Mouse (Mus musculus) midbrain, embryonic 12.5 days (tissue): ENCODE results near the gene Pdpk1. TPM values are rescaled to one million over a fixed set of nuclear protein-coding genes. Genes with fewer than 3 reads are reported as not detected.
"Not testable (repeated sequence)": the region's sequence is repeated elsewhere in the genome, so short reads cannot be mapped to it uniquely, and the experiment has no call there.

Source experiments
- ATAC-seq: fragments of 200-750 bp; cut with Nextera tagmentation; 2 replicates; pipeline ENCODE4 v1.8.0; 2017; ENCODE audit warnings: low read depth, moderate TSS enrichment, moderate library complexity; ENCODE audit not compliant: low FRiP score
- H3K27ac ChIP-seq: fragments of 300-500 bp; sonication (generic); replicated peaks from 2 replicates; pipeline ENCODE4 v1.5.1; 2016; ENCODE audit warnings: mild to moderate bottlenecking
- H3K27me3 ChIP-seq: fragments of 300-500 bp; sonication (generic); 2 replicates; pipeline ENCODE4 v1.6.1; 2016; ENCODE audit warnings: mild to moderate bottlenecking
- H3K36me3 ChIP-seq: fragments of 300-500 bp; sonication (generic); 2 replicates; pipeline ENCODE4 v1.6.1; 2016
- H3K4me1 ChIP-seq: fragments of 300-500 bp; sonication (generic); 2 replicates; pipeline ENCODE4 v1.6.1; 2016
- H3K4me2 ChIP-seq: fragments of 300-500 bp; sonication (generic); replicated peaks from 2 replicates; pipeline ENCODE4 v1.6.1; 2016; ENCODE audit warnings: mild to moderate bottlenecking, moderate library complexity
- H3K4me3 ChIP-seq: fragments of 300-500 bp; sonication (generic); 2 replicates; pipeline ENCODE4 v1.5.1; 2016; ENCODE audit warnings: mild to moderate bottlenecking
- H3K9ac ChIP-seq: fragments of 300-500 bp; sonication (generic); replicated peaks from 2 replicates; pipeline ENCODE4 v1.6.1; 2016; ENCODE audit warnings: mild to moderate bottlenecking, moderate library complexity
- H3K9me3 ChIP-seq: fragments of 300-500 bp; sonication (generic); 2 replicates; pipeline ENCODE4 v1.6.1; 2016; ENCODE audit warnings: mild to moderate bottlenecking
- WGBS: fragments of 180-500 bp; shearing (Covaris S2); methylation state at CpG from one replicate; pipeline ENCODE4 v1.1.7; 2016; 5-methylcytosine and 5-hydroxymethylcytosine counted together
- polyA plus RNA-seq: library from polyadenylated mRNA; unstranded; fragments of >200 nt; fragmentation: Nextera tagmentation; extraction: Ambion mirVana; gene quantifications from 2 replicates; pipeline ENCODE4 v1.2.1, GENCODE M21; 2016

Pdpk1 gene
- polyA plus RNA-seq, 1 experiment from 2014 or later: 56.2 TPM

DNA sequence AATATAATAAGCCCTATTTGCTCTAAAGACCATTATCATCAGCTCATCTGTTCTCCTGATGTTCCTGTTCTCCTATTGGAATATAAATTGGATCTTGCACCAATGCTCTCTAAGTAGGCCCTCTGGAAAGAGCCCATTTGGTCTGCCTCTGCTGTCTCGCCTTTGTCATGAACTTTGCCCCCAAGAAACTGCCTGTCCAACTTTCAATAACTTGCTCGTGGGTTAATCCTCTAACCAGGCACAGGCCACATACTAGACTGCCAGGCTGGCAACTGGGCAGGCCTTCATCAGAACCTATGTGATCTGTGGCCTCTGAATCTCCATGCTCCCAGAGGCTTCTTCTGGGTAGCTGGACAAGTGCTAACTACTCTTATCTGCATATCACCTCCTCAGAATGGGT lies 45.6 kb downstream of the Pdpk1 start:
- Histone ChIP-seq H3K4me3 (no peak overlapping the region), H3K4me2 (no peak overlapping the region), H3K9me3 (no peaks in the 10 kb centered on the region), H3K9ac (no peak overlapping the region), H3K27ac (no peak overlapping the region), H3K36me3 (peaks cover 56% of the 10 kb centered on the region), H3K4me1 (no peaks in the 10 kb centered on the region), H3K27me3 (no peaks in the 10 kb centered on the region)
- WGBS: 83% methylated on average over 2 of the region's 2 CpGs
- ATAC-seq: no peak

DNA sequence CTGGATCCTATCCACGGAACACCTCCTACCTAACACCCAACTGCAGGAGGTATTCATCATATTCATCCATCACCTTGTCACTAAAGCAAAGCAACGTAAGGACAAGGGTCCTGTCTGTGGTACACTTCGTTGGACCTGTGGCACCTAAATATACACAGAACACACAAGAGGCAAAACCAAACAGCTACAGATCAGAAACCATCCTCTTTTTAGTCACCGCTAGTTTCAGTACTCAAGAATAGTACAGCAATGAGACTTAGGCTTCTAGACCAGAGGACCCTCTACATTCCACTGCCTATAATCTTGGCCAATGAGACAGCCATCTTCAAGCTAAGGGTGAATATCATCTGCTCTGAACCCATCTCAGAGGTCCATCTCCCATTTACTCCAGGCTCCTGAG lies 52.4 kb downstream of the Pdpk1 start:
- no peak overlapping the region for H3K27ac ChIP-seq
- no peak overlapping the region for H3K4me2 ChIP-seq
- H3K9ac ChIP-seq: no peak overlapping the region
- peaks cover 52% of the 10 kb centered on the region for H3K36me3 ChIP-seq
- ATAC-seq: no peak
- H3K4me1 ChIP-seq: no peaks in the 10 kb centered on the region
- 95% methylated on average over 4 of the region's 4 CpGs for WGBS
- H3K9me3 ChIP-seq: no peaks in the 10 kb centered on the region
- H3K27me3 ChIP-seq: no peaks in the 10 kb centered on the region
- H3K4me3 ChIP-seq: no peak overlapping the region

- H3K4me3 ChIP-seq: no peak overlapping the region
- no peaks in the 10 kb centered on the region for H3K9me3 ChIP-seq
- H3K4me2 ChIP-seq: no peak overlapping the region
- no peak for ATAC-seq
- no peaks in the 10 kb centered on the region for H3K27me3 ChIP-seq
- no peaks in the 10 kb centered on the region for H3K4me1 ChIP-seq
- H3K9ac ChIP-seq: no peak overlapping the region
- no peak overlapping the region for H3K27ac ChIP-seq
- peaks cover 70% of the 10 kb centered on the region for H3K36me3 ChIP-seq
- 100% methylated on average over 1 of the region's 1 CpGs for WGBS
These were observed 60.1 kb downstream of the Pdpk1 start for GRCm38 (mm10) chr17:24090575-24090974.

DNA sequence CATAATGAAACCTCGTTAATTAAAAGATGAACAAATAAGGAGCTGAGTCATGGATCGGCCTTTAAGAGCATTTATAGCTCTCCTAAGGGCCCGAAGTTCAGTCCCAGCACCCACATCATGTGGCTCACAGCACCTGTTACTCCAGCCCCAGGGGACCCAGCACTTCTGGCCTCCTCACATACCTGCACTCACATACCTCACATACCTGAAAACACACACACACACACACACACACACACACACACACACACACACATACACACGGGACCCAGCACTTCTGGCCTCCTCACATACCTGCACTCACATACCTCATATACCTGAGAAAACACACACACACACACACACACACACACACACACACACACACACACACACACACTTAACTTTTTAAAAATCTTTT lies 64.3 kb downstream of the Pdpk1 start:
- ATAC-seq, H3K4me2 ChIP-seq, H3K4me3 ChIP-seq, H3K27ac ChIP-seq, H3K9me3 ChIP-seq, H3K27me3 ChIP-seq, H3K4me1 ChIP-seq, H3K9ac ChIP-seq: not testable (repeated sequence)
- 94% methylated on average over 4 of the region's 4 CpGs for WGBS
- H3K36me3 ChIP-seq: peaks cover 60% of the 10 kb centered on the region

DNA sequence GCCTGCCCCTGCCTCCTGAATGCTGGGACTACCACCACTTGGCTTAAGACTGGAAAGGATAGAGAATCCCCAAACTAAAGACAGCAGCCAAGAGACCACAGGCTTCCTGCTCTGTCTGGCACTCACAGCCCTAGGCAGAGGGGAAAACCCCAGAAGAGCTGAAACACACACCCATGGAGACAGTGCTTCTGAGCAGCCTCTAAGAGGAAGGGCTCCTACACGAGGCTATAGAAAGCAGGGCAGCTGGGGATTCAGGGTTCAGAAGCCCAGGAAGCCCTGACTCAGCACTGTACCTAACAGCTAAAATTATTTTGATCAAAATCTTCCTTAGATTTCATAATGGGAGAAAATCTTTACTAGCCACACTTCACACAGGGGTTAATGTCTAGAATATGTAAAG lies 66.1 kb downstream of the Pdpk1 start:
- no peak overlapping the region for H3K4me3 ChIP-seq
- 81% methylated on average over 1 of the region's 1 CpGs for WGBS
- no peak for ATAC-seq

GRCm38 (mm10) chr17:24077101-24077500 lies 73.6 kb downstream of the Pdpk1 start:
- Histone ChIP-seq H3K9ac (no peak overlapping the region), H3K36me3 (peaks cover 39% of the 10 kb centered on the region), H3K4me3 (no peak overlapping the region), H3K4me1 (peaks cover 5% of the 10 kb centered on the region), H3K27ac (no peak overlapping the region), H3K27me3 (no peaks in the 10 kb centered on the region), H3K4me2 (no peak overlapping the region), H3K9me3 (no peaks in the 10 kb centered on the region)
- 84% methylated on average over 2 of the region's 2 CpGs for WGBS
- ATAC-seq: no peak

More for the DNA sequence above, 66.1 kb downstream of the Pdpk1 start:
- no peak overlapping the region for H3K4me2 ChIP-seq
- H3K27me3 ChIP-seq: no peaks in the 10 kb centered on the region
- H3K9ac ChIP-seq: no peak overlapping the region
- peaks cover 54% of the 10 kb centered on the region for H3K36me3 ChIP-seq
- no peaks in the 10 kb centered on the region for H3K4me1 ChIP-seq
- no peaks in the 10 kb centered on the region for H3K9me3 ChIP-seq
- no peak overlapping the region for H3K27ac ChIP-seq

- H3K4me1 ChIP-seq: peaks cover 10% of the 10 kb centered on the region
- peak within 1 kb of the TSS; percentile 88 for H3K9ac ChIP-seq
- H3K27ac ChIP-seq: peak within 1 kb of the TSS; percentile 78
- H3K36me3 ChIP-seq: peaks cover 22% of the 10 kb centered on the region
- under 1% methylated on average over 57 of the region's 62 CpGs for WGBS
- no peaks in the 10 kb centered on the region for H3K27me3 ChIP-seq
- peak; percentile 98 for ATAC-seq
- H3K4me2 ChIP-seq: peak within 1 kb of the TSS; percentile 83
- H3K9me3 ChIP-seq: no peaks in the 10 kb centered on the region
- H3K4me3 ChIP-seq: peak within 1 kb of the TSS; percentile 81
These were observed 77.6 kb downstream of the Pdpk1 start, which contains the start of gene Kctd5 for GRCm38 (mm10) chr17:24072919-24073696. Gene Kctd5 (minus strand): TSS chr17:24073485.

GRCm38 (mm10) chr17:24069531-24069930 lies 81.2 kb downstream of the Pdpk1 start:
- 92% methylated on average over 3 of the region's 3 CpGs for WGBS
- no peak overlapping the region for H3K9ac ChIP-seq
- peaks cover 10% of the 10 kb centered on the region for H3K4me1 ChIP-seq
- no peak for ATAC-seq
- no peak overlapping the region for H3K27ac ChIP-seq
- no peaks in the 10 kb centered on the region for H3K9me3 ChIP-seq
- no peaks in the 10 kb centered on the region for H3K27me3 ChIP-seq
- H3K4me3 ChIP-seq: no peak overlapping the region
- H3K36me3 ChIP-seq: peaks cover 20% of the 10 kb centered on the region; the same call in 1 of the 2 replicates
- no peak overlapping the region for H3K4me2 ChIP-seq

DNA sequence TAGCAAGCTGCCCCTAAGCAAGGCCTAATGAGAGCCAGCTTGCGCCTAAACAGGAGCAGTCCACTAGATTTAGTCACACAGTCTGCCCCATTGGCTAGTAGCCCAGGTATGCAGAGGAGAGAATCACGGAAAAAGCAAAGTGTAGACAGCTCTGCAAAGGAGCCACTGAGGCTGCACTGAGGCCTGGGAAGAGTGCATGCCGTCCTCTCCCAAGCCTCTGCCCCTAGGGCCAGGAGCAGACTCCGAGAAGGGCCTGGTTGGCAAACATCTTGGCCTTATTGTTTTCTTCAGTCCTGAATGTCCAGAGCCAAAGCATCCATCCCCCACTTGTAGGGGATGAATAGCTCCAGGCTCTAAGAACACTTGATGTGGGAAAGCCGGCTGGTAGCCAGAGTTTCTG lies 82.5 kb downstream of the Pdpk1 start:
- H3K4me1 ChIP-seq: peaks cover 10% of the 10 kb centered on the region
- no peak overlapping the region for H3K27ac ChIP-seq
- no peak overlapping the region for H3K4me2 ChIP-seq
- 90% methylated on average over 5 of the region's 5 CpGs for WGBS
- no peaks in the 10 kb centered on the region for H3K27me3 ChIP-seq
- no peak overlapping the region for H3K9ac ChIP-seq
- peaks cover 28% of the 10 kb centered on the region; the same call in 1 of the 2 replicates for H3K36me3 ChIP-seq
- H3K4me3 ChIP-seq: no peak overlapping the region
- no peaks in the 10 kb centered on the region for H3K9me3 ChIP-seq
- ATAC-seq: no peak

GRCm38 (mm10) chr17:24062459-24063155 lies 88.1 kb downstream of the Pdpk1 start:
- 82% methylated on average over 4 of the region's 4 CpGs for WGBS
- Histone ChIP-seq H3K9me3 (no peaks in the 10 kb centered on the region), H3K4me3 (no peak overlapping the region), H3K9ac (no peak overlapping the region), H3K4me2 (no peak overlapping the region), H3K4me1 (no peaks in the 10 kb centered on the region), H3K27ac (no peak overlapping the region), H3K27me3 (no peaks in the 10 kb centered on the region), H3K36me3 (peaks cover 48% of the 10 kb centered on the region)
- no peak for ATAC-seq

- Histone ChIP-seq H3K27me3 (no peaks in the 10 kb centered on the region), H3K4me3 (no peak overlapping the region), H3K9me3 (no peaks in the 10 kb centered on the region), H3K27ac (no peak overlapping the region), H3K9ac (no peak overlapping the region), H3K4me1 (no peaks in the 10 kb centered on the region), H3K36me3 (peaks cover 74% of the 10 kb centered on the region), H3K4me2 (no peak overlapping the region)
- 93% methylated on average over 5 of the region's 5 CpGs for WGBS
- no peak for ATAC-seq
These were observed 92.9 kb downstream of the Pdpk1 start for GRCm38 (mm10) chr17:24057730-24058245.
